Mouse (Mus musculus) retina, embryonic 14.5 days (tissue): ENCODE results near the gene Pheta1.

ENCODE experiments used
- DNase-seq: peaks from one replicate; pipeline ENCODE4 v3.0.0-alpha.2; 2015; ENCODE audit warnings: low spot score

Gene Pheta1

DNA sequence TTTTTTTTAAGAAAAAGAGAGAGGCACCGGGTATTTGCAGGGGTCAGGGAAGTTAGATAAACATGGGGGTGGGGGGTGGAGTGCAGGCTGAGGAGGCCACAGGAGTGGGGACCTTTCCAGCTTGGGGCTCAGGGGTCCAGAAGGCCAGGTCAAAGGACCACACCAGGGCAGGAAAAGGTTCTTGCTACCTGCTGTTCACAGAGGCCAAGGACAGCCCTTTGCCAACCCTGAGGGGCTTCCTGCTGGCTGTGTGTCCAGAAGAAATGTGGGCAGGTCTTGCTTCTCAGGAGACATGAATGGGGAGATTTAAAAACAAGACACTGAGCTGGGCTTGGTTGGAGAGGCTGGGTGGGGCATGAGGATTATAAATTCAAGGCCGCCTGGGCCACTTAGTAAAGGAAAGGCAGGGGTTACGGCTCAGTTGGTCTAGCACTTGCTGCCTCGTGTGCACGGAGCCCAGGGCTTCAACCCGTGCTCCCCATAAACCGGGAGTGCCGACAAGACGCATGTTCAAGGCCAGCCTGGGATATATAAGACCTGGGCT is 41.1 kb downstream of the Pheta1 start:
- peak; percentile 41 for DNase-seq

- DNase-seq = no peak
Observed at GRCm38 (mm10) chr5:121890925-121891324, 42.1 kb downstream of the Pheta1 start.

DNA sequence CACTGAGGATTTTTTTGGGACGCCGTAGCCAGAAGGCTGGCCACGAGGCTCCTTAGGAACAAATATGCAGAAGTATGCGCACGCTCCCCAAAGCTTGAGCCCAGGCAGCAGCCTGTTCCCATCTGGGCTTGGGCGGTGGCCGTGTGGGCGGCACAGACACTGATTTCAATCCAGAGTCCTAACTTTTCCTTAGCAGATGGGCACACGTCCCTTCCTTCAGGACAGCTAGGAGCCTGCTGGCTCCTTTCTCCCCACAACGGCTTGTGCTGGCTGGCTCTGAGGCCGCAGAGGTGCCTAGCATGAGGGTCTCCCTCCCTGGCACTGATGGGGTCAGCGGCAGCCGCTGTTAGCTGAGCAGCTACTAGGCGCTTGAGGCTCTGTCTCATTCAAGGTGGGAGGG is 43.5 kb downstream of the Pheta1 start:
- DNase-seq = no peak

DNA sequence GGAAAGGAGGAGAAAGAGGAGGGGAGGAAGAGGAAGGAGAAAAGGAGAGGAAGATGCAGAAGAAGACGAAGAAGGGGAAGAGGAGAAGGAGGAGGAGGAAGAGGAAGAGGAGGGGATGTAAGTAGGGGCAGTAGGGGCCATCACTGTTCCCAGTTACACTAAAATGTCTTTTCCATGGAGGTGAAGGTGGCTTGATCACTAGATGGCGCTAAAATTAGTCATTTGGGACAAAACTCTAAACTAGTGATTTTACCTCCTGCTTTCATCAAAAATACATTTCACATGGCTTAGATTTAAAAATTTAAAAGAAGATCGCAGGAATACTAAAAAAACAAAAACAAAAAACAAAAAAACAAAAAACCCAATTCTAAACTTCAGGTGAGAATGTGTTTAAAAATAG is 44.8 kb downstream of the Pheta1 start:
- peak; percentile 60 for DNase-seq

DNA sequence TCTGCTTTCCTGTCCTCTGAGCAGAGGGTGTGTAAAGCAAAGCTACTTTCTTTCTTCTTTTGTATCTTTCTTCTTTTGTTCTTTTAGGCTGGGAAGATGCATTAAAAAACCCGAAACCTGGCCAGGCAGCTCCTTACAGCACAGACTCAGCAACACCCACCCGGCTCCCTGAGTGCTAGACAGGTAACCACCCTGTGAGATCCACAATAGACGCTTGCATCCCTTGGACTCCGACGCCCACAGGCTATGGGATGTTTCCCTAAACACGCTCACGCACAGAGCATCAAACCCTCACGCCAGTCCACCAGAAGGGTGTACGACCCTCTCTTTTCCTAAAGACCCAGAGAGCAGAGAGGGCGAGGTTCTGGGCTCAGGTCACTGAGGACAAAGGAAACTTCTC is 45.9 kb downstream of the Pheta1 start:
- no peak for DNase-seq

DNA sequence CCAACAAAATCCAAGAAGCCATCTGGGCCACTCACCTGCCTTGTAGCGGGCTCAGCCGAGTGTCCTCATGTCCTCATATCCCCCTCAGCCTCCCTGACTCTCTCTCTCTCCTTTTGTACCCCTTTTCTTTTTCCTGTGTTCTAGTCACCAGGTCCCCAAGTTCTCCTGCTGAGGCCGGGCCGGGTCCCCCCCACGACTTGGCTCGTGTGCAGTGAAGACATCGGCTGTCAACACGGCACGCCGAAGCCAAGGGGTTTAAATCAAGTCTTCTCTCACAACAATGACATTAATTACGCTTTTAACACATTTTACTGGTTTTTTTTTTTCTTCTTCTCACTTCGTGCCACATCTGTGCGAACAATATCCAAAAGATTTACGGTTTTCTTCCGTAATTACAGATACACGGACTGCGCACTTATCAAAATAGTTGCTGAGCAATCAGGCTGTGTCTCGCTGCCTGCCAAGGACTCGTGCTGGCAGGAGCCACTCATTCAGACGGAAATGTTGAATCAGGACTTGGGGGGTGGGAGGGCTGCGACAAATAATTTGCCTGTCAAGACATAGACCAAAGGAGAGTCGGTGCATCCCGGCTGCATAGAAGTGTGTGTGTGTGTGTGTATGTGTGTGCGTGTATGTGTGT is 46.5 kb downstream of the Pheta1 start:
- DNase-seq = peak; percentile 18

DNA sequence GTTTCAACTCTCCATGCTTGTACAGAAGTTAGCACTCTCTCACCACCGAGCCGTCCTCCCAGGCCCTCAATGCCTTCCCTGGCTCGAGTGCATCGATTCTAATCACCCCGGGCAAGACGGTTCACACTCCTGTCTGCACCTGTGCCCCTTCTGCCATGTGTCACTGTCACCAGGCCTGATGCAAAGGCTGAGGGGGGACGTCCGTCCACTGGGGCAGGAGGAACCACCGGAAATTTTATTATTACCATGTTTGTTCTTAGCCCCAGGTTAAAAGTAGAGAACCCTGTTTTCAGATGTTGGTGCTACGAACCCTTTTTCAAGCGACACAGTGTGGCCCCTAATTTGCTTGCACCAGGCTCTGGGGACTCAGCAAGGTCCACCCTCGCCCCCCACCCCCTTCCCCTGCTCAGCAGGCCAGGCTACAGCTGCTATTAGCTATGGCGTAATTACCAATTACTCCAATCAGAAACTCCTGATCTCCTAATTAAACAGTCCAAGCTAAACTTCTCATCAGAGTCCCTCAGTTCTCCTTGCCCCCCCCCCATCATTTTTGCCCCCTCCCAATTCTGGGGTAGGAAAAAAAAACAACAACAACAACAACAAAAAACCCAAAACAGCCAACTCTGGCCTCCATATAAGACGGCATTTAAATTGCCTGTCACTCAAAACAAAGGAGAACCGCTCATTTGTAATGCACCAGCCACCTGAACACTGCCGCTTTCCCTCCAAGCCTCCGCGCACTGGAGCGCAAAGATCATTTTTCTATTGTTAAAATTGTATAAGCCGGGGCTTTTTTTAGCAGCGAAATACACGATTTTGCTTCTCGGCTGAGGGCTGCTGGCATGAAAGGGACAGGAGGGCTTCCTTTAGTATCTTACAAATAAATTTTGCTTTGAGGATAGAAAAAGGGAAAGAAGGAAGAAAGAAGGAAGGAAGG is 54.3 kb downstream of the Pheta1 start:
- peak; percentile 57 for DNase-seq
